Mouse (Mus musculus) CH12F3 (cell line): ENCODE results near the gene Abi3bp.

Source experiments
- in situ Hi-C: fragments of 300-500 bp; cut with MboI; formaldehyde crosslinking; loops from 2 replicates; pipeline ENCODE4 v1.14.3; 2020; ENCODE audit warnings: low sequenced_read_pairs

Abi3bp gene

GRCm38 (mm10) chr16:56502134-56502533 is 24.5 kb downstream of the Abi3bp start:
- in situ Hi-C loops, result no loop called here

DNA sequence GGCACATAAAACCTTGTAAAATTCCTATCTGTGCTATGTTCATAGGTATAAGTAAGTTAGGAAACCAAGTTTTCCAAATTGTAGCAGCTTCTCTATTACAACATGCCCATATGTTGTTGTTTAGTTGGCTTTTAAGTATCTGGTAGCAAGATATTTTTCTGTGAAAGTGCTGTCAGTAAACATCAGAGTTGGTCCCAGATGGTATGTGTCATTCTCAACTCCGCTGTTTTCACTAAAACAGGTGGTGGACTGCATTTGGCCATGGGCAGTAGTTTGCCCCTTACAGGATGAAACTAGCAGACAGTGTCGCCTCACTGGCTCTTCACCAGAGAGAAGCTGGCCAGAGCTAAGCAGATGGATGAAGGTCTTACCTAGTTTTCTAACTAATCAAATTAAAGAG is 26.3 kb downstream of the Abi3bp start:
- in situ Hi-C loops, result no loop called here

DNA sequence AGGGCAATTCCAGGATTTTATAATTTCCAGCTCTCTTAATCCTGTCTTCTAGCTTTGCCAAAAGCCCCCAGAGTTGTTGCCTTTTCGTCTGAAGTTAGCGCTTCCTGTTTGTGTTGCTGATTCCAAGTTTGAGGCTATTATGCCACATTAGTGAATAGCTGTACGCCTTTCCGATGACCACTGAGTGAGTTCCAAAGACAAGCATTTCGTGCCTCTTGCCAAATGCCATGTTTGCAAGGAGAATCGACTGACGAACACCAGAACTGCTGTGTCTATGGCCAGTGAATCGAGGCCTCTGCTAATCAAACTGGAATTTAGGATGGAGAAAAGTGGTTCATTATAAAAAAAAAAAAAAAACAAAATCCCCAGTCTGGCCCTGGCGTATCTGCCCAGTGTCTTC is 40.3 kb downstream of the Abi3bp start:
- in situ Hi-C loops, result no loop called here

- in situ Hi-C loops, result no loop called here
These were observed 46.7 kb downstream of the Abi3bp start for GRCm38 (mm10) chr16:56524359-56524758.

DNA sequence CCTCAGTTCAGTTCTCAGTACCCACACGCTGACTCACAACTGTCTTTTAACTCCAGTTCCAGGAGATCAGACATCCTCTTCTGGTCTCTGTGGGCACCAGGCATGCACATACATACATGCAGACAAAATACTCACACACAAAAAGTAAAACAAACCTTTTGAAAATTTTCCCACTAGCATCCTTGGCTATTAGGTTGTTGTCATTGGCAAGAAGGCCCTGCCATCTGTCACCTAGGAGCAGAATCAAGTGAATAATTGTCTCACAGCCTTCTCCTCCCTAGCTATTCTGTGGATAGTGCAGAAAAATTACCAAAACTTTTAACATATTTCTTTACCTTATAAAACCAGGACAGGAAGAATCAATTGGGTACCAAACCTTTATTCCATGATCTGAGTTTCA is 48.8 kb downstream of the Abi3bp start:
- in situ Hi-C loops, result no loop called here

GRCm38 (mm10) chr16:56528079-56528688 is 50.5 kb downstream of the Abi3bp start:
- in situ Hi-C loops, result no loop called here

DNA sequence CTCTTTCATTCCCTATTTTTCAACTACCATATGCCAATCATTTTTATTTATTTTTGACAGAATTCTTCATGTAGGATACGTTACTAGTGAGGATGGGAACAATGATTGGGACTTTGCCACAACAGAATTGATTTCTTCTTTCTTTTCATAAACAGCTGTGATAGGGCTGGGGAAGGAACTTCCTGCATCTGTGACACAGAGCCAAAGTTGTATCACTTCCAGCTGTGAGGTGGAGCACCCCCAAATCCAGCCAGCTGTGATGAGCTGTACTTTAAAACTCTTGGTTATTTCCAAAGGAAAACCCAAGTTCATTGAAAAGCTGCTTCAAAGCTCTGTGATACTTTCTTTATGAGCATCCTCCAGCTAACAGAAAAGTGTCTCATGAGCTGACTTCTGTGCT is 101.9 kb downstream of the Abi3bp start:
- in situ Hi-C loops, result no loop called here

GRCm38 (mm10) chr16:56593581-56593980 is 115.9 kb downstream of the Abi3bp start:
- in situ Hi-C loops, result no loop called here

- in situ Hi-C loops, result no loop called here
These were observed 117.2 kb downstream of the Abi3bp start for GRCm38 (mm10) chr16:56594866-56595265.

DNA sequence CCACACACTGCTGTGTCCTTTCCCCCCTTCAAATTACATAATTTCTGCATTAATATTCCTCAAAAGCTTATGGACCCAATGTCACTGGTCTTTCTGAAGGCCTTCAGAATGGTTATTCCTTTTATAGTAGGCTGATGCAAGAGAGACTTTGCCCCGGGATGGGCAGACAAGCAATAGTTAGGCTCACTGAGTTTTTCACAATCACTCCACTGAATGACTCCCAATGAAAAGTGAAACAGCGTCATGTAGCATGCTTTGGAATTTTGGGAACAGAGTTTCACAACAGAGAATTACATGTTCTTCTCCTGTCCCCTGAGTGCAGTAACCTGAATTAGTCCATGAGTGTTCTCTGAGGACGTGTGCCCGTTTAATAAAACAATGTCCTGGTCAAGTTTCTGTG is 120.7 kb downstream of the Abi3bp start:
- in situ Hi-C loops, result no loop called here

DNA sequence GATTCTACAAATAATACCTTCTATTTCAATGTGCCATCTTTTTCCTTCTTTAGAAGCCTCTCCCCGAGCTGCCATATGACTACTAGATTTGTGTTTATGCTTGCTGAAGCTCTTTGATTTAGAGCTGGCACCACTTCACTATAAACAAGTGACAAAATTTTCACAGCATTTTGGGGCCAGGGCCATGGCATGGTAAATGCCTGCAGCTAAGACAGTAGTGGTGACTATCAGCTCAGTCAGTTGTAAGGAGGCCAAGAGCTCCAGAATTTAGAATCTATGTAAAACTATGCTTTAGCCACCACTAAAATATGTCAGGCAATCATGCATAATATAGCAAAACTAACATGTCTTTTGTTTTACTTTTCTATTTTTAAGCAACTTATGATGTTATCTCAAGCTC is 124.7 kb downstream of the Abi3bp start:
- in situ Hi-C loops, result no loop called here

- in situ Hi-C loops, result no loop called here
These were observed 132.9 kb downstream of the Abi3bp start for GRCm38 (mm10) chr16:56610572-56610971.

GRCm38 (mm10) chr16:56611096-56611867 is 133.6 kb downstream of the Abi3bp start:
- in situ Hi-C loops, result no loop called here

DNA sequence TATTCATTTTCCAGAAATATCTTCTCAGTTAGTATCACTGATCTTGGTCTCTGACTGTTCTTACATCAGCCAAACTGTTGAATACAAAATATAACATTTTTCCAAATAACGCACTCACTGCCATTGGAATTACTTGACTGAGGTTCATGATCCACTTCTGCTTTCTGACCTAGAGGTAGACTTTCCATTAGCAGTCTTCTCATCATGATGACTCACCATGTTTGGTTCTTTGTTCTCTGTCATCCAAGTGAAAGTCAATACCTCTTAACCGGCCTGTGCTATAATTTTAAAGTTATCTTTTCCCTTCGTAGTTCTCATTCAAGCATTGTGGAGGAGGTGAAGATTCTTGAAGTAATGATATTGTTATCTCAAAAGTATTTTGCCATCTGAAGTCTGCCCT is 160.9 kb downstream of the Abi3bp start:
- in situ Hi-C loops, result no loop called here

GRCm38 (mm10) chr16:56645251-56645650 is 167.6 kb downstream of the Abi3bp start:
- in situ Hi-C loops, result no loop called here

- in situ Hi-C loops, result no loop called here
These were observed 168.9 kb downstream of the Abi3bp start for GRCm38 (mm10) chr16:56646382-56647172.

- in situ Hi-C loops, result no loop called here
These were observed 177.7 kb downstream of the Abi3bp start for GRCm38 (mm10) chr16:56655193-56655910.

DNA sequence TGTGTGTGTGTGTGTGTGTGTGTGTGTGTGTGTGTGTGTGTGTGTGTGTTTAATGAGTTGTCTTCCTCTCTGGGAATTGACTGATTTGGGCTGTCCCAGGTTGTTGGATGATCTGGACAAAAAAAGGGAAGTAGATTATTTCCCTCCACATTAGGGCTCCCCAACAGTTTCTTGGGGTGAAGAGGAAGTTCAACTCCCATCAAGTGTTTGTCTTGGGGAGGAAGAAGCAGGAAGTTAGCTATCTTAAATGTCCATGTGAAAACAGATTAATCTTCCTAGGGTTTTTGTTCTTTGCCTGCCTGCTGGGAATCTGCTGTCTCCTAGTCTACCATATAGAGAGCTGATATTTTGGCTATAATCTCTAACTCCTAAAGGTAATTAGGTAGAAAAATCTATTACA is 181.2 kb downstream of the Abi3bp start:
- in situ Hi-C loops, result no loop called here

DNA sequence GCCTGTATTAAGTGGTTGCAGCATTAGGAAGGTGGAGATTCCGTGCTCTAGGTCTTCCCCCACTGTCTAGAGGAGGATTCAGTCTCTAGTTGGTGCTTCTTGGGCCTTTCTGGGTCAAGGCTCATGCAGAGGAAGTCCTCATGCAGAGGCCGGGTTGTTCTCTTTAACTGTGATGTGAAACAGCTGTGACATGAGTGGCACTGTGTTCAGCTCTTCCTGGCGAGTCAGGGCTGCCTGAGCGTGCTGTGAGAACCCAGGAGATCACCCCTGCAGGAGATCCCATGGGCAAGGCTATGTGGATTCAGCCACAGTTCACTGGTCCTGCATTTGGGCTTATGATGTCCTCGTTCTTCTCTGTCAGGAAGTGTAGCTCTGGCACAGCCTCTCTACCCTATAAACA is 191.8 kb downstream of the Abi3bp start:
- in situ Hi-C loops, result no loop called here

DNA sequence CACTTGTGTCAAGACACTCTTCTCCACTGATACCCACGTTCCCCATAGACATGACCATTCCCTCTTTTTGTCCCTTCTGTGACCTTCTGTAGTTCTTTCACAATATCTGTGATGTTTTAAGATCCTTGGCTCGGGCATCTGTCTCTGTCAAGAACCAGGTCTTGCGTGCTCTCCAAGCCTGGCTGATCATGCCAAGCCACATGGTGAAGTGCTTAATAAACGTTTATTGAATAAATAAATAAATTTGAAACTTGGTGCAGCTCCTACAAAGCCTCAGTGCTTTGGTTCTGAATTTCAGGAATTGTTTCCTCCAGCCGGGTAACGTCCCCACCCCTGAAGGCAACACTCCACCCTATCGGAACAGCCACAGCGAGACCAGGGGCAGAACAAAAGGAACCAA is 193.3 kb downstream of the Abi3bp start:
- in situ Hi-C loops, result no loop called here

DNA sequence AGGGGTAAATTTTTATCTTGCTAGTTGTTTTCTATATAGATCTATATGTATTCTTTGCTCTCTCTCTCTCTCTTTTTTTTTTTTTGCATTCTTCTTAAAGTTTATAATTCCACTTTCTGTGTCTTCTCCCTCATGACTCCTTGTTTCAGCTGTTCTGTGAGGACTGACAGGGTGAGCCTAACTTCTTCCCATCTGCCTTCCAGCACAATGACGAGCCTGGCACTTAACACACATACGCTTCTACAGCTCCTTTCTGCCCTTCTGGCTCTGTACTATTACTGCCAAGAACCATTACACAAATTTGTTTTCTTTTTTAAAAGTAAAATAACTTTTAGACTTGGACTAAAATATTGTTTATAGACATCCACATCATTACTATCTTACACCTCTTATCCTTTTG is 195.7 kb downstream of the Abi3bp start:
- in situ Hi-C loops, result no loop called here
